ENCODE assay signal across 14 mouse cellular contexts in genomic region chr1:171845035-171845754, GRCm38 (mm10). TPM values are rescaled to one million over a fixed set of nuclear protein-coding genes. Genes with fewer than 3 reads are reported as not detected.
DNase-seq lines count a peak whose midpoint lies in the region; ATAC-seq and TF ChIP-seq lines count a peak whose summit lies in the region.
"Had no signal": no experiment of that assay in that cellular context is flagged by ENCODE, and none has a peak within 500 bp of the region (broad histone marks: within the 10 kb centered on the region; RNA-seq: fewer than 3 reads in every experiment).

No protein-coding gene starts in this region.

- H3K4me2 ChIP-seq in liver, embryonic 11.5 days: no peak overlapping the region
- H3K4me2 ChIP-seq in stomach, postnatal 0 days (replicated peaks; ENCODE audit: low read depth): no peak overlapping the region
- H3K4me2 ChIP-seq: hindbrain, embryonic 13.5 days; midbrain, embryonic 13.5 days had no signal

- 0 out of 2 replicates have a peak, but pooled peaks have one; percentile 12 for ATAC-seq in liver, embryonic 11.5 days (replicated peaks; ENCODE audit: low FRiP score)
- no peak for ATAC-seq in stomach, postnatal 0 days (ENCODE audit: low FRiP score, low TSS enrichment)
- ATAC-seq: midbrain, embryonic 13.5 days had no signal

- TF ChIP-seq EP300 in stomach, postnatal 0 days (optimal IDR thresholded peaks at IDR 0.05): no peak

- H3K9me3 ChIP-seq in liver, embryonic 11.5 days (ENCODE audit: control insufficient read depth, low read length): no peaks in the 10 kb centered on the region
- no peaks in the 10 kb centered on the region for H3K9me3 ChIP-seq in stomach, postnatal 0 days (ENCODE audit: control insufficient read depth, low read length)
- H3K9me3 ChIP-seq: hindbrain, embryonic 13.5 days; midbrain, embryonic 13.5 days had no signal

- H3K4me3 ChIP-seq in liver, embryonic 11.5 days (ENCODE audit: low read depth, low read length): no peak overlapping the region
- H3K4me3 ChIP-seq in gastrocnemius, adult 2 months: no peak overlapping the region
- no peak overlapping the region for H3K4me3 ChIP-seq in stomach, postnatal 0 days (ENCODE audit: low read depth, low read length)
- H3K4me3 ChIP-seq: hindbrain, embryonic 13.5 days; midbrain, embryonic 13.5 days had no signal

- 48% methylated on average over 5 of the region's 5 CpGs for WGBS in liver, embryonic 11.5 days
- 63% methylated on average over 5 of the region's 5 CpGs for whole genome bisulfite sequencing in stomach, postnatal 0 days

- H3K9ac ChIP-seq in liver, embryonic 11.5 days (ENCODE audit: low read depth, low read length): no peak overlapping the region
- H3K9ac ChIP-seq in stomach, postnatal 0 days (ENCODE audit: low read length): no peak overlapping the region
- H3K9ac ChIP-seq: hindbrain, embryonic 13.5 days; midbrain, embryonic 13.5 days had no signal

- H3K36me3 ChIP-seq in liver, embryonic 11.5 days (ENCODE audit: control insufficient read depth, insufficient read depth, low read length): no peaks in the 10 kb centered on the region
- no peaks in the 10 kb centered on the region for H3K36me3 ChIP-seq in stomach, postnatal 0 days (ENCODE audit: control insufficient read depth, insufficient read depth, low read length)
- H3K36me3 ChIP-seq: hindbrain, embryonic 13.5 days; midbrain, embryonic 13.5 days had no signal

- TF ChIP-seq CTCF in gastrocnemius, adult 2 months (IDR thresholded peaks at IDR 0.05): no peak
- TF ChIP-seq CTCF in stomach, postnatal 0 days (IDR thresholded peaks at IDR 0.05; ENCODE audit: low read depth): no peak

- DNase-seq in spleen, adult 12 weeks (ENCODE audit: low spot score): peak; percentile 19
- DNase-seq in spleen, postnatal 14 days (ENCODE audit: low spot score in 2 of 2): no peak
- DNase-seq in liver, embryonic 11.5 days (ENCODE audit: low spot score): no peak
- DNase-seq in natural killer cell, adult 2 months (ENCODE audit: low spot score in 2 of 2): peak; percentile 46 to 57
- no peak for DNase-seq in ovary, postnatal 14 days (ENCODE audit: low spot score)
- no peak for DNase-seq in layer of hippocampus, postnatal 25 days (ENCODE audit: extremely low spot score in 1 of 2, low spot score in 1 of 2)
- DNase-seq in gastrocnemius, adult 2 months: no peak
- DNase-seq in stomach, postnatal 0 days (ENCODE audit: low spot score): no peak
- DNase-seq: cerebellum, postnatal 10 days had no signal

- no peaks in the 10 kb centered on the region for H3K27me3 ChIP-seq in liver, embryonic 11.5 days (replicated peaks; ENCODE audit: control insufficient read depth, insufficient read depth, low read length)
- H3K27me3 ChIP-seq in stomach, postnatal 0 days (ENCODE audit: control insufficient read depth, insufficient read depth, low read length): no peaks in the 10 kb centered on the region
- H3K27me3 ChIP-seq: hindbrain, embryonic 13.5 days; midbrain, embryonic 13.5 days had no signal

- intact Hi-C loops in gastrocnemius, adult 2 months (cut with DNase I): no loop called here

- no peak overlapping the region for H3K27ac ChIP-seq in liver, embryonic 11.5 days (ENCODE audit: low read depth, low read length)
- H3K27ac ChIP-seq in gastrocnemius, adult 2 months: no peak overlapping the region
- no peak overlapping the region for H3K27ac ChIP-seq in stomach, postnatal 0 days (replicated peaks)
- H3K27ac ChIP-seq: hindbrain, embryonic 13.5 days; midbrain, embryonic 13.5 days had no signal

- H3K4me1 ChIP-seq in liver, embryonic 11.5 days (replicated peaks; ENCODE audit: control insufficient read depth, insufficient read depth, low read length): no peaks in the 10 kb centered on the region
- no peaks in the 10 kb centered on the region for H3K4me1 ChIP-seq in stomach, postnatal 0 days (replicated peaks; ENCODE audit: control insufficient read depth, insufficient read depth)
- H3K4me1 ChIP-seq: hindbrain, embryonic 13.5 days; midbrain, embryonic 13.5 days had no signal

RNA-seq across cellular contexts. Expression of gene Cd84, which starts 5.7 kb away (rescaled TPM):
- polyA plus RNA-seq in liver, embryonic 11.5 days (2014; fragmentation: Nextera tagmentation; extraction: Ambion mirVana): 4.3 and 4.6 TPM in 2 replicates
- total RNA-seq in layer of hippocampus, postnatal 25 days (2021): 1 to 10 TPM; 2.6 to 3.7 TPM
- total RNA-seq in gastrocnemius, adult 2 months (2021): under 1 TPM; 0.28 to 0.70 TPM
- 1.5 and 1.8 TPM in 2 replicates for polyA plus RNA-seq in stomach, postnatal 0 days (2015; fragmentation: Nextera tagmentation; extraction: Ambion mirVana)

RNA-seq across cellular contexts. Expression of gene Gm10521, which starts 50.3 kb away (rescaled TPM):
- 0.08 TPM in 1 of 2 replicates, not detected in the other for polyA plus RNA-seq in liver, embryonic 11.5 days (2014; fragmentation: Nextera tagmentation; extraction: Ambion mirVana)
- total RNA-seq in layer of hippocampus, postnatal 25 days (2021): under 1 TPM in 1 of 2 experiments, not detected in 1; 0.14 TPM
- total RNA-seq in gastrocnemius, adult 2 months (2021): not detected
- not detected in 2 replicates for polyA plus RNA-seq in stomach, postnatal 0 days (2015; fragmentation: Nextera tagmentation; extraction: Ambion mirVana)
- total RNA-seq: gastrocnemius, adult 18-20 months had no signal
- polyA plus RNA-seq: hindbrain, embryonic 13.5 days; limb, embryonic 11.5 days; midbrain, embryonic 13.5 days; stomach, embryonic 14.5 days had no signal

Comparison
In these comparisons a context has a peak if more than half of its experiments do, and no peak if none do; other contexts are left out.
1. DNase-seq: peak in spleen, adult 12 weeks (single experiment) and natural killer cell, adult 2 months (2 of 2); none in spleen, postnatal 14 days (0 of 2), liver, embryonic 11.5 days (single experiment), ovary, postnatal 14 days (single experiment), layer of hippocampus, postnatal 25 days (0 of 2), gastrocnemius, adult 2 months (single experiment) and stomach, postnatal 0 days (single experiment).